Mouse (Mus musculus): ENCODE data around the gene Cdc42bpa. TPM values are rescaled to one million over a fixed set of nuclear protein-coding genes. Genes with fewer than 3 reads are reported as not detected.

The Cdc42bpa gene
- polyA plus RNA-seq, 1 experiment, result 6.6 TPM

GRCm38 (mm10) chr1:180179100-180179499, 218.8 kb downstream of the Cdc42bpa start:
- WGBS, result 91% methylated on average over 4 of the region's 4 CpGs
- Histone ChIP-seq H3K36me3 (ENCODE audit: control insufficient read depth, insufficient read depth, low read length) (0 out of 2 replicates have a peak, but pooled peaks cover 2% of the 10 kb centered on the region), H3K27me3 (ENCODE audit: control insufficient read depth, insufficient read depth, low read length) (no peaks in the 10 kb centered on the region), H3K4me3 (ENCODE audit: low read depth, low read length) (no peak overlapping the region), H3K4me1 (ENCODE audit: control insufficient read depth, insufficient read depth, insufficient read length, low read length) (peaks cover 47% of the 10 kb centered on the region), H3K27ac (ENCODE audit: insufficient read depth, low read depth, low read length) (no peak overlapping the region)
- TF ChIP-seq POLR2A (IDR thresholded peaks at IDR 0.05; ENCODE audit: low read depth, low read length) (no peak), CTCF (IDR thresholded peaks at IDR 0.05; ENCODE audit: extremely low read depth, insufficient read length, insufficient replicate concordance, low read depth, low read length) (no peak)

- Histone ChIP-seq H3K36me3 (ENCODE audit: control insufficient read depth, insufficient read depth, low read length) (0 out of 2 replicates have a peak, but pooled peaks cover 2% of the 10 kb centered on the region), H3K27ac (ENCODE audit: insufficient read depth, low read depth, low read length) (no peak overlapping the region), H3K27me3 (ENCODE audit: control insufficient read depth, insufficient read depth, low read length) (no peaks in the 10 kb centered on the region), H3K4me3 (ENCODE audit: low read depth, low read length) (no peak overlapping the region), H3K4me1 (ENCODE audit: control insufficient read depth, insufficient read depth, insufficient read length, low read length) (peaks cover 47% of the 10 kb centered on the region)
- 98% methylated on average over 2 of the region's 2 CpGs for WGBS
- TF ChIP-seq POLR2A (IDR thresholded peaks at IDR 0.05; ENCODE audit: low read depth, low read length), result no peak
- no peak for TF ChIP-seq CTCF (IDR thresholded peaks at IDR 0.05; ENCODE audit: extremely low read depth, insufficient read length, insufficient replicate concordance, low read depth, low read length)
Observed at GRCm38 (mm10) chr1:180179840-180180239, 219.6 kb downstream of the Cdc42bpa start.

- peaks cover 45% of the 10 kb centered on the region for H3K4me1 ChIP-seq (ENCODE audit: control insufficient read depth, insufficient read depth, insufficient read length, low read length)
- 60% methylated on average over 7 of the region's 7 CpGs for WGBS
- TF ChIP-seq CTCF (IDR thresholded peaks at IDR 0.05; ENCODE audit: extremely low read depth, insufficient read length, insufficient replicate concordance, low read depth, low read length) (no peak), POLR2A (IDR thresholded peaks at IDR 0.05; ENCODE audit: low read depth, low read length) (no peak)
Observed at GRCm38 (mm10) chr1:180181304-180181965, 221.2 kb downstream of the Cdc42bpa start.

GRCm38 (mm10) chr1:180181966-180182319, 221.7 kb downstream of the Cdc42bpa start:
- Histone ChIP-seq H3K27ac (ENCODE audit: insufficient read depth, low read depth, low read length) (0 out of 2 replicates have a peak overlapping the region, but pooled peaks have one; percentile 4), H3K4me1 (ENCODE audit: control insufficient read depth, insufficient read depth, insufficient read length, low read length) (peaks cover 42% of the 10 kb centered on the region), H3K36me3 (ENCODE audit: control insufficient read depth, insufficient read depth, low read length) (0 out of 2 replicates have a peak, but pooled peaks cover 2% of the 10 kb centered on the region), H3K4me3 (ENCODE audit: low read depth, low read length) (no peak overlapping the region), H3K27me3 (ENCODE audit: control insufficient read depth, insufficient read depth, low read length) (no peaks in the 10 kb centered on the region)
- WGBS, result 76% methylated on average over 9 of the region's 9 CpGs
- TF ChIP-seq CTCF (IDR thresholded peaks at IDR 0.05; ENCODE audit: extremely low read depth, insufficient read length, insufficient replicate concordance, low read depth, low read length) (no peak), POLR2A (IDR thresholded peaks at IDR 0.05; ENCODE audit: low read depth, low read length) (no peak)

More at GRCm38 (mm10) chr1:180181304-180181965, 221.2 kb downstream of the Cdc42bpa start:
- no peak overlapping the region for H3K4me3 ChIP-seq (ENCODE audit: low read depth, low read length)
- 0 out of 2 replicates have a peak overlapping the region, but pooled peaks have one; percentile 4 for H3K27ac ChIP-seq (ENCODE audit: insufficient read depth, low read depth, low read length)
- 0 out of 2 replicates have a peak, but pooled peaks cover 2% of the 10 kb centered on the region for H3K36me3 ChIP-seq (ENCODE audit: control insufficient read depth, insufficient read depth, low read length)
- no peaks in the 10 kb centered on the region for H3K27me3 ChIP-seq (ENCODE audit: control insufficient read depth, insufficient read depth, low read length)

DNA sequence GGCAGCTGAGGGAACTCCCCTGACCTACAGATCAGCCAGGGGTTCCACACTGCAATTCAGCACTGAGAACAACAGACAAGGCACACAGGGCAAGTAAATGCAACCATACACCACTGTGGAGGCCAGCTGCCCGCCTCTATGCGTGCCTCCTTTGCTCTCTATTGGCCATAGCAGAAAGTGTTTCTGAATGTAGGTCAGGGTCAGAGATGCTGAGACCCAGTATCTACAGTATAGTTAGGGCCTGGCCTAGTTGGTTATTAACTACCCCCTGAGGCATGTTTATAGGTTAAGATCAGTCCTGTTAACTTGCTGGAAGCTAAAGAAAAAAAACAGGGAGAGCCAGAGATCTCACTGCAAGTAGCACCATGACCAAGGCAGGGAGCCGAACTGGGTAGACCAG, 222.5 kb downstream of the Cdc42bpa start:
- WGBS, result 32% methylated on average over 3 of the region's 3 CpGs

GRCm38 (mm10) chr1:180183525-180184159, 223.4 kb downstream of the Cdc42bpa start:
- TF ChIP-seq CTCF (IDR thresholded peaks at IDR 0.05; ENCODE audit: extremely low read depth, insufficient read length, insufficient replicate concordance, low read depth, low read length) (no peak), POLR2A (IDR thresholded peaks at IDR 0.05; ENCODE audit: low read depth, low read length) (no peak)
- Histone ChIP-seq H3K4me1 (ENCODE audit: control insufficient read depth, insufficient read depth, insufficient read length, low read length) (peaks cover 30% of the 10 kb centered on the region), H3K27me3 (ENCODE audit: control insufficient read depth, insufficient read depth, low read length) (no peaks in the 10 kb centered on the region), H3K27ac (ENCODE audit: insufficient read depth, low read depth, low read length) (0 out of 2 replicates have a peak overlapping the region, but pooled peaks have one; percentile 35), H3K4me3 (ENCODE audit: low read depth, low read length) (no peak overlapping the region), H3K36me3 (ENCODE audit: control insufficient read depth, insufficient read depth, low read length) (0 out of 2 replicates have a peak, but pooled peaks cover 2% of the 10 kb centered on the region)
- WGBS, result 42% methylated on average over 6 of the region's 6 CpGs

More for the DNA sequence above, 222.5 kb downstream of the Cdc42bpa start:
- Histone ChIP-seq H3K36me3 (ENCODE audit: control insufficient read depth, insufficient read depth, low read length) (0 out of 2 replicates have a peak, but pooled peaks cover 2% of the 10 kb centered on the region), H3K4me3 (ENCODE audit: low read depth, low read length) (no peak overlapping the region), H3K27me3 (ENCODE audit: control insufficient read depth, insufficient read depth, low read length) (no peaks in the 10 kb centered on the region), H3K4me1 (ENCODE audit: control insufficient read depth, insufficient read depth, insufficient read length, low read length) (peaks cover 38% of the 10 kb centered on the region), H3K27ac (ENCODE audit: insufficient read depth, low read depth, low read length) (peak overlapping the region; percentile 33; the same call in 1 of the 2 replicates)
- TF ChIP-seq POLR2A (IDR thresholded peaks at IDR 0.05; ENCODE audit: low read depth, low read length), result no peak
- no peak for TF ChIP-seq CTCF (IDR thresholded peaks at IDR 0.05; ENCODE audit: extremely low read depth, insufficient read length, insufficient replicate concordance, low read depth, low read length)

DNA sequence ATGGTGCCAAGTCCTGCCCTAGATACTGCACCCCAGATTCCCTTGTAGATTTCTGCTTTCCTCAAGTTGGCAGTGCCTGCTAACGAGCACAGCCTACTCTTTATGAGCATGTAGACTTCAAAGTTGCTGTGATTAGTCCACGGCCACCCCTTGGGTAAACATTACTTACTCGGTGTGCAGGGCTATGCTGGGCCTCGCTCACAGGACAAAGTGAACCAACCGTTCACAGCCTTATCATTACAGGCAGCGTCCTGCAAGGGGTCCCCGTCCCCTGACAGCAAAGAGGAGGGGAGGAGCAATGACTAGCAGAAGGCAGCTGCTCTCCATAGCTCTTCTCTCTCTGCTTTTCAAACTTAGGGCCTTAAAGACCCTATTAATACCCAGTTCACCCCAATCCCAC, 224.5 kb downstream of the Cdc42bpa start:
- Histone ChIP-seq H3K4me1 (ENCODE audit: control insufficient read depth, insufficient read depth, insufficient read length, low read length) (peaks cover 30% of the 10 kb centered on the region), H3K27ac (ENCODE audit: insufficient read depth, low read depth, low read length) (0 out of 2 replicates have a peak overlapping the region, but pooled peaks have one; percentile 20), H3K27me3 (ENCODE audit: control insufficient read depth, insufficient read depth, low read length) (no peaks in the 10 kb centered on the region), H3K4me3 (ENCODE audit: low read depth, low read length) (no peak overlapping the region), H3K36me3 (ENCODE audit: control insufficient read depth, insufficient read depth, low read length) (no peaks in the 10 kb centered on the region)
- 23% methylated on average over 7 of the region's 7 CpGs for WGBS
- no peak for TF ChIP-seq POLR2A (IDR thresholded peaks at IDR 0.05; ENCODE audit: low read depth, low read length)
